Mouse (Mus musculus) stomach, postnatal 0 days (tissue): ENCODE results near the gene Dctn2. TPM values are rescaled to one million over a fixed set of nuclear protein-coding genes. Genes with fewer than 3 reads are reported as not detected.

Source experiments
- ATAC-seq: fragments of 200-750 bp; cut with Nextera tagmentation; 2 replicates; pipeline ENCODE4 v1.8.0; 2017; ENCODE audit not compliant: low FRiP score, low TSS enrichment
- DNase-seq: peaks from one replicate; pipeline ENCODE4 v3.0.0-alpha.2; 2016; ENCODE audit warnings: low spot score
- H3K27ac ChIP-seq: fragments of 300-500 bp; sonication (generic); replicated peaks from 2 replicates; pipeline ENCODE4 v1.5.1; 2014; ENCODE audit warnings: mild to moderate bottlenecking, control low read depth
- H3K27me3 ChIP-seq: fragments of 300-500 bp; sonication (generic); 2 replicates; pipeline ENCODE4 v1.6.1; 2014; ENCODE audit warnings: low read length; ENCODE audit not compliant: control insufficient read depth, insufficient read depth
- H3K36me3 ChIP-seq: fragments of 300-500 bp; sonication (generic); 2 replicates; pipeline ENCODE4 v1.6.1; 2014; ENCODE audit warnings: low read length, mixed read lengths; ENCODE audit not compliant: control insufficient read depth, insufficient read depth
- H3K4me1 ChIP-seq: fragments of 300-500 bp; sonication (generic); replicated peaks from 2 replicates; pipeline ENCODE4 v1.6.1; 2014; ENCODE audit warnings: antibody characterized with exemption; ENCODE audit not compliant: control insufficient read depth, insufficient read depth
- H3K4me2 ChIP-seq: fragments of 300-500 bp; sonication (generic); replicated peaks from 2 replicates; pipeline ENCODE4 v1.6.1; 2014; ENCODE audit warnings: low read depth, mild to moderate bottlenecking, control low read depth, moderate library complexity
- H3K4me3 ChIP-seq: fragments of 300-500 bp; sonication (generic); 2 replicates; pipeline ENCODE4 v1.5.1; 2014; ENCODE audit warnings: low read depth, low read length, control low read depth
- H3K9ac ChIP-seq: fragments of 300-500 bp; sonication (generic); 2 replicates; pipeline ENCODE4 v1.6.1; 2014; ENCODE audit warnings: mild to moderate bottlenecking, low read length, control low read depth, mixed read lengths
- H3K9me3 ChIP-seq: fragments of 300-500 bp; sonication (generic); 2 replicates; pipeline ENCODE4 v1.6.1; 2016; ENCODE audit warnings: low read length; ENCODE audit not compliant: control insufficient read depth
- CTCF ChIP-seq: IDR thresholded peaks from 2 replicates; pipeline ENCODE4 v1.5.1; 2016; ENCODE audit warnings: antibody characterized with exemption, low read depth, mild to moderate bottlenecking, moderate library complexity
- EP300 ChIP-seq: optimal IDR thresholded peaks from 2 replicates; pipeline ENCODE3; 2016; ENCODE audit warnings: antibody characterized with exemption
- WGBS: fragments of 180-500 bp; shearing (Covaris S2); extraction: QIAGEN DNeasy Blood & Tissue Kit; methylation state at CpG from one replicate; pipeline ENCODE4 v1.1.7; 2014; 5-methylcytosine and 5-hydroxymethylcytosine counted together
- polyA plus RNA-seq: library from polyadenylated mRNA; unstranded; fragments of >200 nt; fragmentation: Nextera tagmentation; extraction: Ambion mirVana; gene quantifications from 2 replicates; pipeline ENCODE4 v1.2.1, GENCODE M21; 2015

The Dctn2 gene
- polyA plus RNA-seq, 1 experiment from 2014 or later, result 134 TPM

GRCm38 (mm10) chr10:127284724-127285500 lies 18.7 kb downstream of the Dctn2 start:
- ATAC-seq (no peak), DNase-seq (no peak)
- H3K4me1 ChIP-seq, result peaks cover 5% of the 10 kb centered on the region
- H3K9me3 ChIP-seq, result no peaks in the 10 kb centered on the region
- no peaks in the 10 kb centered on the region for H3K27me3 ChIP-seq
- H3K4me2 ChIP-seq, result no peak overlapping the region
- WGBS, result 75% methylated on average over 11 of the region's 11 CpGs
- H3K4me3 ChIP-seq, result no peak overlapping the region
- H3K9ac ChIP-seq, result no peak overlapping the region
- no peak for TF ChIP-seq EP300
- no peak for TF ChIP-seq CTCF
- H3K27ac ChIP-seq, result no peak overlapping the region
- H3K36me3 ChIP-seq, result peaks cover 42% of the 10 kb centered on the region

GRCm38 (mm10) chr10:127285644-127286043 lies 19.5 kb downstream of the Dctn2 start:
- TF ChIP-seq CTCF, result no peak
- TF ChIP-seq EP300, result no peak
- DNase-seq (no peak), ATAC-seq (no peak)
- Histone ChIP-seq H3K4me3 (no peak overlapping the region), H3K27ac (no peak overlapping the region), H3K9me3 (no peaks in the 10 kb centered on the region), H3K9ac (no peak overlapping the region), H3K4me2 (no peak overlapping the region), H3K27me3 (no peaks in the 10 kb centered on the region), H3K4me1 (peaks cover 5% of the 10 kb centered on the region), H3K36me3 (peaks cover 42% of the 10 kb centered on the region)
- WGBS, result 80% methylated on average over 13 of the region's 13 CpGs

DNA sequence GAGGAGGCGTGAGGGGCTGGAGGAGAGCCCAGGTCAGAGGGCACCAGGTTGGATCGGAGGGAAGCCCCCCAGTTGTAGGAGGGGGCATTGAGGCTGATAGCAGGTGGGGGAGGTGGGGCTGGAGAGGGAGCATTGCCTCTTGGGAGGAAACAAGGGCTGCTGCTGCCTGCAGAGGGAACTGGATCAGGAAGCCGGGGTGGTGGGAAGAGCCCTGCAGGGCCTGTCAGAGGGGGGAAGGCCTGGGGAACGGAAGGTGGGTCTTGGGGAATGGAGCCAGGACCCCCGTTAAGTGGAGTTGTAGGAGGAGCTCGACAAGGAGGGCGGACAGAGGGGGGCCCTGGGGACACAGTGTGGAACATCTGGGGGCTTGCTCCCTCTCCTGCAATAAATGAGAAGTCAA lies 20.0 kb downstream of the Dctn2 start:
- ATAC-seq (no peak), DNase-seq (no peak)
- no peak overlapping the region for H3K27ac ChIP-seq
- no peak overlapping the region for H3K4me3 ChIP-seq
- peaks cover 5% of the 10 kb centered on the region for H3K4me1 ChIP-seq
- H3K27me3 ChIP-seq, result no peaks in the 10 kb centered on the region
- peaks cover 42% of the 10 kb centered on the region for H3K36me3 ChIP-seq
- no peak overlapping the region for H3K9ac ChIP-seq
- no peak overlapping the region for H3K4me2 ChIP-seq
- no peaks in the 10 kb centered on the region for H3K9me3 ChIP-seq
- WGBS, result 65% methylated on average over 6 of the region's 7 CpGs
- TF ChIP-seq EP300 (no peak), CTCF (no peak)

DNA sequence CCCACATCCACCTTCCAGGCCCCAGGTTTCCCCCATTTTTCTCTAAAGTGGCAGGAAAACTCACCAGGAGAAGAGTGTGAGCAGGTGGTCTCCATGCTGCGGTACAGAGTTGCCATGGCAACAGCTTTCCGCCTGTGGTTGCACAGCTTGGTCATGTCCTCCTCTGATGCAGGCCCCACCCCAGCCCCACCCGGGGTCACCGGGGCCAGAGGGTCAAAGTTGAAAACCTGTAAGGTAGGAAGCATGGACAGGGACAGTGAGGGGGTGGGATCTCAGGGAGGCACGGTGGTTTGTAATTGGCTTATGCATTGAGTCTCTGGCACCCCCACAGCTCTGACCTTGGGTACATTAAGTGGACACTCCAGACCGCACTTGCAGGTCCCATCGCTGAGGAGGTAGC lies 20.6 kb downstream of the Dctn2 start:
- 45% methylated on average over 7 of the region's 7 CpGs for WGBS
- Histone ChIP-seq H3K4me1 (peaks cover 8% of the 10 kb centered on the region), H3K4me2 (peak overlapping the region; percentile 79), H3K27ac (no peak overlapping the region; the same call in 1 of the 2 replicates), H3K27me3 (no peaks in the 10 kb centered on the region), H3K9ac (peak overlapping the region; percentile 23), H3K4me3 (no peak overlapping the region), H3K36me3 (peaks cover 40% of the 10 kb centered on the region), H3K9me3 (no peaks in the 10 kb centered on the region)
- ATAC-seq, result no peak
- no peak for DNase-seq
- TF ChIP-seq EP300, result no peak
- no peak for TF ChIP-seq CTCF

GRCm38 (mm10) chr10:127287271-127287935 lies 21.2 kb downstream of the Dctn2 start:
- Histone ChIP-seq H3K27me3 (no peaks in the 10 kb centered on the region), H3K27ac (peak overlapping the region; percentile 99), H3K36me3 (peaks cover 35% of the 10 kb centered on the region), H3K4me3 (peak overlapping the region; percentile 67), H3K4me2 (peak overlapping the region; percentile 79), H3K4me1 (peaks cover 10% of the 10 kb centered on the region), H3K9ac (peak overlapping the region; percentile 79), H3K9me3 (no peaks in the 10 kb centered on the region)
- TF ChIP-seq CTCF (no peak), EP300 (no peak)
- 51% methylated on average over 15 of the region's 15 CpGs for WGBS
- ATAC-seq, result no peak
- no peak for DNase-seq

- Histone ChIP-seq H3K4me1 (peaks cover 11% of the 10 kb centered on the region), H3K36me3 (peaks cover 31% of the 10 kb centered on the region), H3K9me3 (no peaks in the 10 kb centered on the region), H3K4me2 (peak overlapping the region; percentile 79), H3K9ac (peak overlapping the region; percentile 79), H3K4me3 (peak overlapping the region; percentile 67), H3K27ac (peak overlapping the region; percentile 99), H3K27me3 (no peaks in the 10 kb centered on the region)
- ATAC-seq (no peak), DNase-seq (no peak)
- WGBS, result 2% methylated on average over 3 of the region's 3 CpGs
- no peak for TF ChIP-seq EP300
- no peak for TF ChIP-seq CTCF
These were observed 21.7 kb downstream of the Dctn2 start for GRCm38 (mm10) chr10:127287936-127288293.
